Mouse (Mus musculus): ENCODE results near the gene Lamtor4. TPM values are rescaled to one million over a fixed set of nuclear protein-coding genes. Genes with fewer than 3 reads are reported as not detected.

Lamtor4 gene
- polyA plus RNA-seq, 1 experiment from 2014 or later: 66.4 TPM

DNA sequence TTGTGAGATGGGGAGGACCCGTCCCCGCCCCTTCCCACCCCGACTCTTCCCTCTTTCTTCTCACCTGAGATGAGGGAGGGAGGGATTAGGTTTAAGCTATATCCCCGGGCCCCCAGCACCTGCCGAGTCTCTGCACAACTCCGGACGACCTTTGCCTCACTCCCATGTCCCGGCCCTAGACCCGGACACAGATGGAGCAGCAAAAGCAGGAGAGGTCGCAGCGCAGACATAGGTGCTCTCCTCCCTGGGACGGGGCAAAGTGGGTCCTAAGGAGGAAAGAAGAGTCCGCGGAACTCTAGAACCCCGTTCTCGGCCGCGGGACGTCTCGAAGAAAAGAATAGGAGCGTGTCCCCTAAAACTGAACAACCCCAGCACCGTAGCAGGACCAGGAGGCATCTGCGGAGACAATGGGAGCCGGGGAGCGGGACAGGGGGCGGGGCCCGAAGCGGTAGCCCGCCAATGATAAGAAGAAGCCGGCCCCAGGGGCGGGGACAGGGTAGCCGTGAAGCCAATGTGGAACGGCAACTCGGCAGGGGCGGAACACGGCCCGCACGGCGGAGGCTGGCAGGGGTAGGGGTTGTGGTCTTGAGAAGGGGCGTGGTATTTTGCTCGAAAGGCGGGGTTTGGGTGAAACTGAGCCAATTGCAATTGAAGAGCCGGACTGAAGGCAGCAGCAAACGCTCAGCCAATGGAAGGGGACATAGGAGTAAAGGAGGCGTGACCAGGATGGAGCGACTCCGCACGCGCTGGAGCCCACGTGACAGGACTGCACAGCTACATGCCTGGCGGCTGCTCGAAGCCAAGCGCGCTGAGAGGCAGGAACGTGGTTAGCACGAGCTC, 24.5 kb downstream of the Lamtor4 start, which contains the start of the genes Gm43720, Gpc2 and Stag3:
TSS of gene Gm43720 (minus strand) at position 374 of the 840 bp plus-strand sequence.
TSS of gene Gpc2 (minus strand) at position 421 of the 840 bp plus-strand sequence.
TSS of gene Stag3 (plus strand) at position 656 of the 840 bp plus-strand sequence.
- Histone ChIP-seq H3K9ac (peak within 1 kb of the TSS; percentile 93), H3K9me3 (peaks cover 3% of the 10 kb centered on the region; the same call in 1 of the 2 replicates), H3K27ac (peak within 1 kb of the TSS; percentile 33; the same call in 1 of the 2 replicates), H3K4me1 (peaks cover 44% of the 10 kb centered on the region), H3K4me2 (replicated peaks) (peak within 1 kb of the TSS; percentile 89), H3K36me3 (peaks cover 29% of the 10 kb centered on the region), H3K4me3 (peak within 1 kb of the TSS; percentile 77), H3K27me3 (replicated peaks) (no peaks in the 10 kb centered on the region)
- under 1% methylated on average over 56 of the region's 56 CpGs for WGBS
- ATAC-seq (ENCODE audit: low FRiP score, low read depth): peak; percentile 97

DNA sequence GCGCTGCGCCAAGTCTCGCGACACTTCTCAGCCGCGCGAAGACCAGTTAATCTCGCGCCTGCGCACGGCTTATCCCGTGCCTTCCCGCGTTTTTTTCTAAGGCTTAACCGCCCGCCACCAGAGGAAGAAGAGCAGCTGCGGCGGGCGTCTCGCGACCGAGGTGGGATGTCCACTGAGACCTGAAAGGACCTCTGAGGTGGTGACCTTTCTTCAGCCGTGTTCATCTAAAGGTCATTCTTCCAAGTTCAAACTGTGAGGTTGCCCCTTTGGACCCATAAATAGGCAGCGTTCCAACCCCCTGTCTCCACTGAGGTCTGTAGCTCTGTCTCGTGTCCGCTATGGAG, 25.1 kb downstream of the Lamtor4 start:
- WGBS: 23% methylated on average over 26 of the region's 26 CpGs
- Histone ChIP-seq H3K27me3 (replicated peaks) (no peaks in the 10 kb centered on the region), H3K4me1 (peaks cover 38% of the 10 kb centered on the region), H3K27ac (no peak overlapping the region), H3K9ac (no peak overlapping the region), H3K4me2 (replicated peaks) (peak overlapping the region; percentile 26), H3K36me3 (peaks cover 25% of the 10 kb centered on the region), H3K9me3 (peaks cover 3% of the 10 kb centered on the region; the same call in 1 of the 2 replicates), H3K4me3 (0 out of 2 replicates have a peak overlapping the region, but pooled peaks have one; percentile 77)
- ATAC-seq (ENCODE audit: low FRiP score, low read depth): no peak

DNA sequence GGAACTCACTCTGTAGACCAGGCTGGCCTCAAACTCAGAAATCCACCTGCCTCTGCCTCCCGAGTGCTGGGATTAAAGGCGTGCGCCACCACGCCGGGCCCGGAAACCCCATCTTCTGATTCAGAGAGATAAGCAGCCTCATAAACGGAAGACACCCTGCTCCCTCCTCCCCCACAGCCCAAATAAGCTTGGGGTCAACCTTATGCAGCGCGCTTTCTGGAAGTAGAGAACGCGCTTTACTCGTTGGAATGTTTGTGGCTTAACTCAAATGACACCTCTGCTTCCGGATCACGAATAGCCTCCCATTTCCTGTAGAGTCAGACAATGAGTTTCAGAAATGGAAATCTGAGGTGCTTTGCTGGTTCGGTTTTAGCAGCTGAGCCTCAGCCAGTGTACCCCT, 25.5 kb downstream of the Lamtor4 start:
- no peak overlapping the region for H3K9ac ChIP-seq
- 91% methylated on average over 15 of the region's 15 CpGs for WGBS
- H3K4me3 ChIP-seq: no peak overlapping the region
- peaks cover 34% of the 10 kb centered on the region for H3K4me1 ChIP-seq
- ATAC-seq (ENCODE audit: low FRiP score, low read depth): no peak
- peaks cover 3% of the 10 kb centered on the region; the same call in 1 of the 2 replicates for H3K9me3 ChIP-seq
- no peaks in the 10 kb centered on the region for H3K27me3 ChIP-seq (replicated peaks)
- no peak overlapping the region for H3K4me2 ChIP-seq (replicated peaks)
- H3K36me3 ChIP-seq: peaks cover 25% of the 10 kb centered on the region
- H3K27ac ChIP-seq: no peak overlapping the region

DNA sequence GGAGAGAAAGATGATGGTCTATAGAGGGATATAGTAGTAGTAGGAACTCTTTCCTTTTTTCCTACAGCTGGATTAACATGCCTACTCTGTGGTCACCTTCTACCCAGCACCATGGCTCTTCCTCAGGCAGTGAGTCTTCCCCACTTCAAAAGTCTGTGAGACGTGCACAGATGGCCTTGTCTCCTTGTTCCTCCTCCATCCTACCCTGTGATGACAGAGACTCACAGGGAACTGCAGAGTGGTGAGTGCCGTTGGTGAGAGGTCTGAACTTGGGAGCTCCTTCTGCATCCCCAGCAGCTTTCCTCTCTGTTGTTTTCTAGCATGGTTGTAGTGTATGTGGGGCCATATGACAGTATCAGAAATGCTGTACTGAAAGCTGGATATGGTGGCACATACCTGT, 26.5 kb downstream of the Lamtor4 start:
- H3K36me3 ChIP-seq: peaks cover 17% of the 10 kb centered on the region
- H3K4me1 ChIP-seq: peaks cover 24% of the 10 kb centered on the region
- H3K27me3 ChIP-seq (replicated peaks): no peaks in the 10 kb centered on the region
- no peak overlapping the region for H3K9ac ChIP-seq
- H3K9me3 ChIP-seq: peaks cover 3% of the 10 kb centered on the region; the same call in 1 of the 2 replicates
- ATAC-seq (ENCODE audit: low FRiP score, low read depth): no peak
- H3K4me2 ChIP-seq (replicated peaks): no peak overlapping the region
- no peak overlapping the region for H3K4me3 ChIP-seq
- no peak overlapping the region for H3K27ac ChIP-seq
- WGBS: 86% methylated on average over 2 of the region's 2 CpGs

DNA sequence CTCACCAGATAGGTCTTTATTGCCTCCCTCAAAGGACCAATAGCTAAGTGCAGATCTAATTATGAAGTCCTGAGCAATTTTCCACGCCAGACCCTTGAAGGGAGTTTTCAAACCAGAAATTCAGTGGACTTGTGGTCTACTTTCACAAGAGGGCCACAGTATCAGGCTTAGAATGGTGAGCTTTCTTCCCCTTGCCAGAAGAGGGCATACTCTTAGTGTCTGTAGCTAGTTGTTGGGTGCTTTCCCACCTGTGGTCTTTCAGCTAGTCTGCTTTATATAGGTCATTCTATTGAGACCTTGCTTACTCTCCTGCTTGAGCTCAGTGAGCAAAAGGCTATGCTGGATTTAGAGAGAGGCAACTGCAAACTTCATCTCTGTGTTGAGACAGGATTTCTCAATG, 28.3 kb downstream of the Lamtor4 start:
- no peak overlapping the region for H3K9ac ChIP-seq
- no peaks in the 10 kb centered on the region for H3K36me3 ChIP-seq
- 63% methylated on average over 1 of the region's 1 CpGs for WGBS
- peaks cover 7% of the 10 kb centered on the region for H3K4me1 ChIP-seq
- no peaks in the 10 kb centered on the region for H3K27me3 ChIP-seq (replicated peaks)
- no peak overlapping the region for H3K27ac ChIP-seq
- no peak overlapping the region for H3K4me2 ChIP-seq (replicated peaks)
- H3K4me3 ChIP-seq: no peak overlapping the region
- H3K9me3 ChIP-seq: peaks cover 3% of the 10 kb centered on the region; the same call in 1 of the 2 replicates
- no peak for ATAC-seq (ENCODE audit: low FRiP score, low read depth)

DNA sequence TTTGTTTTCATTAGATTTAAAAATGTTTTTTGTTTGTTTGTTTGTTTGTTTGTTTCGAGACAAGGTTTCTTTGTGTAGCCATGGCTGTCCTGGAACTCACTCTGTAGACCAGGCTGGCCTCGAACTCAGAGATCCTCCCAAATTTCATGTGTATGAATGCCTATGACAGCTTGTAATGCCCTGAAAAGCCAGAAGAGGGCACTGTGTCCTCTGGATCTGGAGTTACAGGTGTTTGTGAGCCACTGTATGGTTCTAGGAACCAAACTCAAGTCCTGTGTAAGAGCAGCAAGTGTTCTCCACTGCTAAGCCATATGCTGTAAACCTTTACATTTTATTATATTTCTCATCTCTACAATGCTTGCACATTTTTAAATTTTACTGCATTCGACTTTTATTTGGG, 32.6 kb downstream of the Lamtor4 start:
- no peak overlapping the region for H3K9ac ChIP-seq
- WGBS: 78% methylated on average over 3 of the region's 3 CpGs
- H3K27me3 ChIP-seq (replicated peaks): no peaks in the 10 kb centered on the region
- ATAC-seq (ENCODE audit: low FRiP score, low read depth): no peak
- H3K4me2 ChIP-seq (replicated peaks): no peak overlapping the region
- no peak overlapping the region for H3K4me3 ChIP-seq
- H3K36me3 ChIP-seq: no peaks in the 10 kb centered on the region
- no peaks in the 10 kb centered on the region for H3K4me1 ChIP-seq
- no peaks in the 10 kb centered on the region for H3K9me3 ChIP-seq
- H3K27ac ChIP-seq: no peak overlapping the region

DNA sequence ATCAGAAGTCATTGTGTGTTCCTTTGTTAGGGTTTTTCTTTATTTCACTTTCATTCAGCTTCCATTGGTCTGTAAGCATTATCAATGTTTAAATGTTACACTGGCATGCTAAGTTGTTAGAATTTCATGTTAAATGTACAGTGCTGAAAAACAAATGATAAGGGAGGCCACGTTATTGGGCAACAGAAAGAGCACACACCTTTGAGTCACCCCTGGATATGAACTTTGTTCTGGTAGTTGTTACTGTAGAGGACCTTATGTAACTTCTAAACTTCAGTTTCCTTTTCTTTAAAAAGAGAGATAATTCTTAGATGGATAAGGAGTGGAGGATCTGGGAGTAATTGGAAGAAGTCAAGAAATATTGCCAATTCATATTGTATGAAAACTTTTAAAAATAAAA, 36.4 kb downstream of the Lamtor4 start:
- Histone ChIP-seq H3K4me3 (no peak overlapping the region), H3K27me3 (replicated peaks) (no peaks in the 10 kb centered on the region), H3K36me3 (no peaks in the 10 kb centered on the region), H3K4me2 (replicated peaks) (no peak overlapping the region), H3K9me3 (no peaks in the 10 kb centered on the region), H3K27ac (no peak overlapping the region), H3K9ac (no peak overlapping the region), H3K4me1 (no peaks in the 10 kb centered on the region)
- no peak for ATAC-seq (ENCODE audit: low FRiP score, low read depth)
- 86% methylated on average over 1 of the region's 1 CpGs for WGBS

DNA sequence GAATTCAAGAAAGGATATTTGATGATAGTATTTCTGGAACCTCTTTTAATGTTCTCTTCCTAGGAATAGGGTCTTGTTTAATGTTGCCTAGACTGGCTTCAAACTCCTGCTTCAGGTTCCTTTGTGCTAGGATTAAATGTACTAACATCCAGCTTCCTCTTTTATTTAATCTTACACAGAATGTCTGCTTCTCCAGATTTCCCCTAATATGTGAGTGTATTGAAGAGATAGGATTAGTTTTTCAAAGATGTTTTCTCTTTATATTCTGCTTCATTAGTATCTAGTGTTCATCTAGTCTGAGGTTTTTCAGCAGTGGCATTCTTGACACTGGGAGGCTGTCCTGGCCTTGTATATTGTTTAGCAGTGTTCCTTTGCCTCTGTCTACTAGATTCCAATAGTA, 38.9 kb downstream of the Lamtor4 start:
- no peaks in the 10 kb centered on the region for H3K9me3 ChIP-seq
- no peak overlapping the region for H3K4me2 ChIP-seq (replicated peaks)
- no peak overlapping the region for H3K4me3 ChIP-seq
- no peaks in the 10 kb centered on the region for H3K36me3 ChIP-seq
- no peaks in the 10 kb centered on the region for H3K4me1 ChIP-seq
- H3K9ac ChIP-seq: no peak overlapping the region
- H3K27ac ChIP-seq: no peak overlapping the region
- no peak for ATAC-seq (ENCODE audit: low FRiP score, low read depth)
- H3K27me3 ChIP-seq (replicated peaks): no peaks in the 10 kb centered on the region

DNA sequence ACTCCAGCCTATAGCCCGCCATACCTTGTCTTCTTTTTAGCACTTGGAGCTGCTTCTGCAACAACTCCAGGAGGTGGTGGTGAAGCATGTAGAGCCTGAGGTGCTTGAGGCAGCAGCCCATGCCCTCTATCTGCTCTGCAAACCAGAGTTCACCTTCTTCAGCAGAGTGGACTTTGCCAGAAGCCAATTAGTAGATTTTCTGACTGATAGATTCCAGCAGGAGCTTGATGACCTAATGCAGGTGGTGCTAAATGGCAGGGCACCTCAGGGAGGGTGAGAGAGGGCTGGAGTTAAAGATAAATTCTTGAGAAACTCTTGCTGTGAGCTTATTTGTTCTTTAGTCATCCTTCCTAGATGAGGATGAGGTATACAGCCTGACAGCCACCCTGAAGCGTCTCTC, 44.3 kb downstream of the Lamtor4 start:
- Histone ChIP-seq H3K36me3 (no peaks in the 10 kb centered on the region), H3K4me1 (no peaks in the 10 kb centered on the region), H3K9ac (no peak overlapping the region), H3K4me2 (replicated peaks) (no peak overlapping the region), H3K27me3 (replicated peaks) (no peaks in the 10 kb centered on the region), H3K27ac (no peak overlapping the region), H3K4me3 (no peak overlapping the region), H3K9me3 (no peaks in the 10 kb centered on the region)
- 72% methylated on average over 2 of the region's 2 CpGs for WGBS
- no peak for ATAC-seq (ENCODE audit: low FRiP score, low read depth)

Other genes with a start within 250 kb of the Lamtor4 start
- gene Smok3a, start 234.2 kb upstream of the Lamtor4 start, polyA plus RNA-seq (2016; fragmentation: Nextera tagmentation; extraction: Ambion mirVana): not detected in 2 replicates
- not detected in 2 replicates for gene Smok3b, start 234.1 kb upstream of the Lamtor4 start, polyA plus RNA-seq (2016; fragmentation: Nextera tagmentation; extraction: Ambion mirVana)
- gene Smok3c, start 202.3 kb upstream of the Lamtor4 start, polyA plus RNA-seq (2016; fragmentation: Nextera tagmentation; extraction: Ambion mirVana): not detected in 2 replicates
- gene Zkscan1, start 170.4 kb upstream of the Lamtor4 start, polyA plus RNA-seq (2016; fragmentation: Nextera tagmentation; extraction: Ambion mirVana): 32.9 and 36.5 TPM in 2 replicates
- gene Zscan21, start 138.6 kb upstream of the Lamtor4 start, polyA plus RNA-seq (2016; fragmentation: Nextera tagmentation; extraction: Ambion mirVana): 101 and 104 TPM in 2 replicates
- 35.6 and 40.3 TPM in 2 replicates for gene Zfp113, start 99.7 kb upstream of the Lamtor4 start, polyA plus RNA-seq (2016; fragmentation: Nextera tagmentation; extraction: Ambion mirVana)
- gene Cops6, start 94.4 kb upstream of the Lamtor4 start, polyA plus RNA-seq (2016; fragmentation: Nextera tagmentation; extraction: Ambion mirVana): 301 and 312 TPM in 2 replicates
- 23.5 and 24.1 TPM in 2 replicates for gene Ap4m1, start 83.5 kb upstream of the Lamtor4 start, polyA plus RNA-seq (2016; fragmentation: Nextera tagmentation; extraction: Ambion mirVana)
- gene Mcm7, start 83.1 kb upstream of the Lamtor4 start, polyA plus RNA-seq (2016; fragmentation: Nextera tagmentation; extraction: Ambion mirVana): 197 and 198 TPM in 2 replicates
- 102 and 112 TPM in 2 replicates for gene Taf6, start 68.0 kb upstream of the Lamtor4 start, polyA plus RNA-seq (2016; fragmentation: Nextera tagmentation; extraction: Ambion mirVana)
- 44.3 and 46.8 TPM in 2 replicates for gene Cnpy4, start 68.0 kb upstream of the Lamtor4 start, polyA plus RNA-seq (2016; fragmentation: Nextera tagmentation; extraction: Ambion mirVana)
- gene Mblac1, start 61.2 kb upstream of the Lamtor4 start, polyA plus RNA-seq (2016; fragmentation: Nextera tagmentation; extraction: Ambion mirVana): 12.3 and 12.6 TPM in 2 replicates
- gene Nxpe5, start 29.6 kb upstream of the Lamtor4 start, polyA plus RNA-seq (2016; fragmentation: Nextera tagmentation; extraction: Ambion mirVana): not detected in 2 replicates
- gene BC037034, start 8.6 kb downstream of the Lamtor4 start, polyA plus RNA-seq (2016; fragmentation: Nextera tagmentation; extraction: Ambion mirVana): 20.1 and 25.4 TPM in 2 replicates
- 4.3 and 5.0 TPM in 2 replicates for gene Gal3st4, start 17.4 kb downstream of the Lamtor4 start, polyA plus RNA-seq (2016; fragmentation: Nextera tagmentation; extraction: Ambion mirVana)
- gene Gm43720, start 24.5 kb downstream of the Lamtor4 start, polyA plus RNA-seq (2016; fragmentation: Nextera tagmentation; extraction: Ambion mirVana): 0.05 and 0.17 TPM in 2 replicates
- 175 and 179 TPM in 2 replicates for gene Gpc2, start 24.5 kb downstream of the Lamtor4 start, polyA plus RNA-seq (2016; fragmentation: Nextera tagmentation; extraction: Ambion mirVana)
- 3.6 and 4.5 TPM in 2 replicates for gene Stag3, start 24.8 kb downstream of the Lamtor4 start, polyA plus RNA-seq (2016; fragmentation: Nextera tagmentation; extraction: Ambion mirVana)
- 0.19 TPM in 1 of 2 replicates, not detected in the other for gene Pvrig, start 86.5 kb downstream of the Lamtor4 start, polyA plus RNA-seq (2016; fragmentation: Nextera tagmentation; extraction: Ambion mirVana)
- 60.0 and 68.0 TPM in 2 replicates for gene Zfp157, start 186.0 kb downstream of the Lamtor4 start, polyA plus RNA-seq (2016; fragmentation: Nextera tagmentation; extraction: Ambion mirVana)